Mouse (Mus musculus) spleen, adult 2 months (tissue): ENCODE measurements at regions not wholly inside any gene's neighbourhood (a gene's known extent, or its start where the extent isn't known, plus 50 kb on each side); places are given as distances from the start of the nearest gene placed in this dataset.
"Not testable (repeated sequence)": the region's sequence is repeated elsewhere in the genome, so short reads cannot be mapped to it uniquely, and the experiment has no call there.

Source experiments
- DNase-seq, 2 experiments: peaks; one replicate each; pipeline versions ENCODE4 v3.0.0 to v3.0.0-alpha.2; 2012 to 2021; ENCODE audit warnings: low spot score in 2 of 2, low read depth in 1 of 2
- H3K27ac ChIP-seq: fragments of 200-500 bp; 2 replicates; pipeline ENCODE4 v1.5.1; 2012; ENCODE audit warnings: low read length, inconsistent platforms; ENCODE audit not compliant: insufficient read depth
- H3K27me3 ChIP-seq: fragments of 200-500 bp; 2 replicates; pipeline ENCODE4 v1.6.1; 2012; ENCODE audit warnings: mild to moderate bottlenecking, moderate library complexity, low read length, inconsistent platforms; ENCODE audit not compliant: control insufficient read depth, insufficient read depth
- H3K36me3 ChIP-seq: fragments of 200-500 bp; 2 replicates; pipeline ENCODE4 v1.6.1; 2012; ENCODE audit warnings: mild to moderate bottlenecking, low read length, inconsistent platforms; ENCODE audit not compliant: control insufficient read depth, insufficient read depth
- H3K4me1 ChIP-seq: fragments of 200-500 bp; 2 replicates; pipeline ENCODE4 v1.6.1; 2011; ENCODE audit warnings: inconsistent platforms; ENCODE audit not compliant: control insufficient read depth, insufficient read depth, insufficient read length
- H3K4me3 ChIP-seq: fragments of 200-500 bp; 2 replicates; pipeline ENCODE4 v1.5.1; 2011; ENCODE audit warnings: mild to moderate bottlenecking, inconsistent platforms; ENCODE audit not compliant: insufficient read depth, insufficient read length; ENCODE audit errors: extremely low read depth
- CTCF ChIP-seq: fragments of 200-500 bp; IDR thresholded peaks from 2 replicates; pipeline ENCODE4 v1.5.1; 2011; ENCODE audit warnings: mild to moderate bottlenecking, inconsistent platforms; ENCODE audit not compliant: insufficient read depth, insufficient read length, insufficient replicate concordance; ENCODE audit errors: extremely low read depth
- POLR2A ChIP-seq: fragments of 200-500 bp; IDR thresholded peaks from 2 replicates; pipeline ENCODE4 v1.6.1; 2011; ENCODE audit warnings: low read depth, low read length, inconsistent platforms
- WGBS: fragments of 180-500 bp; shearing (Covaris S2); methylation state at CpG from one replicate; pipeline ENCODE4 v1.1.7; 2018; 5-methylcytosine and 5-hydroxymethylcytosine counted together

- DNase-seq, result no peak
- no peaks in the 10 kb centered on the region for H3K4me1 ChIP-seq
- no peaks in the 10 kb centered on the region for H3K27me3 ChIP-seq
- 88% methylated on average over 3 of the region's 3 CpGs for WGBS
- no peak overlapping the region for H3K27ac ChIP-seq
- no peak for TF ChIP-seq POLR2A
- no peak for TF ChIP-seq CTCF
- H3K4me3 ChIP-seq, result no peak overlapping the region
- H3K36me3 ChIP-seq, result no peaks in the 10 kb centered on the region
Measured at GRCm38 (mm10) chrX:12315658-12316057, 155.5 kb upstream of the Bcor start.

- not testable (repeated sequence) for H3K27me3 ChIP-seq, H3K36me3 ChIP-seq, H3K4me3 ChIP-seq, H3K4me1 ChIP-seq, H3K27ac ChIP-seq, DNase-seq
- 84% methylated on average over 2 of the region's 2 CpGs for WGBS
Measured at GRCm38 (mm10) chrX:12317488-12317887, 157.3 kb upstream of the Bcor start.

- Histone ChIP-seq H3K27me3 (no peaks in the 10 kb centered on the region), H3K36me3 (no peaks in the 10 kb centered on the region), H3K4me1 (no peaks in the 10 kb centered on the region), H3K4me3 (no peak overlapping the region), H3K27ac (no peak overlapping the region)
- DNase-seq, result no peak
- no peak for TF ChIP-seq CTCF
- TF ChIP-seq POLR2A, result no peak
- WGBS, result 49% methylated on average over 4 of the region's 4 CpGs
Measured at GRCm38 (mm10) chrX:12318848-12319651, 158.9 kb upstream of the Bcor start.

GRCm38 (mm10) chrX:12322453-12322852 lies 162.3 kb upstream of the Bcor start:
- H3K27me3 ChIP-seq, result no peaks in the 10 kb centered on the region
- 97% methylated on average over 1 of the region's 1 CpGs for WGBS
- DNase-seq, result no peak
- H3K27ac ChIP-seq, result no peak overlapping the region
- TF ChIP-seq CTCF (no peak), POLR2A (no peak)
- no peak overlapping the region for H3K4me3 ChIP-seq
- H3K4me1 ChIP-seq, result no peaks in the 10 kb centered on the region
- H3K36me3 ChIP-seq, result no peaks in the 10 kb centered on the region

- Histone ChIP-seq H3K36me3 (no peaks in the 10 kb centered on the region), H3K4me3 (no peak overlapping the region), H3K27me3 (no peaks in the 10 kb centered on the region), H3K27ac (no peak overlapping the region), H3K4me1 (no peaks in the 10 kb centered on the region)
- TF ChIP-seq POLR2A (no peak), CTCF (no peak)
- DNase-seq, result no peak
- 87% methylated on average over 3 of the region's 3 CpGs for WGBS
Measured at GRCm38 (mm10) chrX:12323268-12323667, 163.1 kb upstream of the Bcor start.

GRCm38 (mm10) chrX:12323812-12324211 lies 163.7 kb upstream of the Bcor start:
- no peaks in the 10 kb centered on the region for H3K27me3 ChIP-seq
- no peaks in the 10 kb centered on the region for H3K36me3 ChIP-seq
- H3K4me1 ChIP-seq, result no peaks in the 10 kb centered on the region
- H3K27ac ChIP-seq, result no peak overlapping the region
- H3K4me3 ChIP-seq, result no peak overlapping the region
- TF ChIP-seq CTCF, result no peak
- no peak for TF ChIP-seq POLR2A
- WGBS, result 87% methylated on average over 6 of the region's 6 CpGs
- no peak for DNase-seq

GRCm38 (mm10) chrX:12327464-12327863 lies 167.3 kb upstream of the Bcor start:
- H3K27ac ChIP-seq, result no peak overlapping the region

More at GRCm38 (mm10) chrX:12327464-12327863, 167.3 kb upstream of the Bcor start:
- Histone ChIP-seq H3K4me1 (no peaks in the 10 kb centered on the region), H3K27me3 (no peaks in the 10 kb centered on the region), H3K4me3 (no peak overlapping the region), H3K36me3 (no peaks in the 10 kb centered on the region)
- no peak for DNase-seq
- WGBS, result 81% methylated on average over 4 of the region's 4 CpGs
- TF ChIP-seq CTCF (no peak), POLR2A (no peak)
